Mouse (Mus musculus) kidney, adult 10 weeks (tissue): ENCODE results near the gene Dyx1c1. TPM values are rescaled to one million over a fixed set of nuclear protein-coding genes. Genes with fewer than 3 reads are reported as not detected.

Experiments used
- polyA plus RNA-seq: library from polyadenylated mRNA; stranded (reverse); fragments of 350-450 nt; fragmentation: Illumina TruSeq; extraction: RNeasy Lipid Tissue Mini Kit (QIAGEN cat#74804); gene quantifications from one replicate; pipeline ENCODE4 v1.2.3, GENCODE M21; 2014; ENCODE audit warnings: low read depth, low replicate concordance

Gene Dyx1c1
- 3.8 TPM for polyA plus RNA-seq

GRCm38 (mm10) chr9:72958521-72959450, at the start of gene Dyx1c1, which contains the start of gene Gm44503:
TSS of gene Dyx1c1 (plus strand) at chr9:72958785.
TSS of gene Gm44503 (plus strand) at chr9:72958852.

GRCm38 (mm10) chr9:72925021-72925934, 33.3 kb upstream of the Dyx1c1 start, which contains the start of gene Pygo1:
TSS of gene Pygo1 (plus strand) at chr9:72925645.

GRCm38 (mm10) chr9:72985250-72986220, 26.9 kb downstream of the Dyx1c1 start, which contains the start of the genes Ccpg1os and Ccpg1:
TSS of gene Ccpg1os (minus strand) at chr9:72985382.
TSS of gene Ccpg1 (plus strand) at chr9:72985429.

Other genes with a start within 250 kb of the Dyx1c1 start
- 0.16 TPM for gene Prtg, start 151.9 kb upstream of the Dyx1c1 start, polyA plus RNA-seq
- 0.61 TPM for gene Pygo1, start 33.1 kb upstream of the Dyx1c1 start, polyA plus RNA-seq
- gene Gm44503, start 67 bp downstream of the Dyx1c1 start, polyA plus RNA-seq = 0.73 TPM
- 29.9 TPM for gene Ccpg1os, start 26.6 kb downstream of the Dyx1c1 start, polyA plus RNA-seq
- 209 TPM for gene Ccpg1, start 26.6 kb downstream of the Dyx1c1 start, polyA plus RNA-seq
- 11.5 TPM for gene Pigb, start 81.6 kb downstream of the Dyx1c1 start, polyA plus RNA-seq
- 37.3 TPM for gene Rab27a, start 86.1 kb downstream of the Dyx1c1 start, polyA plus RNA-seq
- not detected for gene Khdc3, start 143.1 kb downstream of the Dyx1c1 start, polyA plus RNA-seq
- gene Gm20509, start 143.7 kb downstream of the Dyx1c1 start, polyA plus RNA-seq = not detected
- gene Rsl24d1, start 154.6 kb downstream of the Dyx1c1 start, polyA plus RNA-seq = 45.6 TPM